Mouse (Mus musculus) kidney, postnatal 14 days (tissue): ENCODE measurements around the gene Picalm.
"Not testable (repeated sequence)": the region's sequence is repeated elsewhere in the genome, so short reads cannot be mapped to it uniquely, and the experiment has no call there.

Source experiments
- DNase-seq: peaks from one replicate; pipeline ENCODE4 v3.0.0; 2022; ENCODE audit warnings: mixed read lengths

Gene Picalm

GRCm38 (mm10) chr7:90218122-90218521 is 88.1 kb downstream of the Picalm start:
- no peak for DNase-seq

- DNase-seq, result no peak
Measured at GRCm38 (mm10) chr7:90221487-90221886, 91.5 kb downstream of the Picalm start.

GRCm38 (mm10) chr7:90228075-90228474 is 98.1 kb downstream of the Picalm start:
- no peak for DNase-seq

- not testable (repeated sequence) for DNase-seq
Measured at GRCm38 (mm10) chr7:90228884-90229283, 98.9 kb downstream of the Picalm start.

GRCm38 (mm10) chr7:90231431-90231830 is 101.4 kb downstream of the Picalm start:
- no peak for DNase-seq

GRCm38 (mm10) chr7:90233921-90234320 is 103.9 kb downstream of the Picalm start:
- DNase-seq, result no peak

- DNase-seq, result no peak
Measured at GRCm38 (mm10) chr7:90236289-90236905, 106.4 kb downstream of the Picalm start.

GRCm38 (mm10) chr7:90243151-90243550 is 113.1 kb downstream of the Picalm start:
- DNase-seq, result no peak

GRCm38 (mm10) chr7:90243643-90244042 is 113.6 kb downstream of the Picalm start:
- DNase-seq, result no peak

GRCm38 (mm10) chr7:90252946-90253345 is 122.9 kb downstream of the Picalm start:
- DNase-seq, result no peak

- no peak for DNase-seq
Measured at GRCm38 (mm10) chr7:90258701-90259100, 128.7 kb downstream of the Picalm start.

GRCm38 (mm10) chr7:90259899-90260298 is 129.9 kb downstream of the Picalm start:
- DNase-seq, result no peak

- DNase-seq, result no peak
Measured at GRCm38 (mm10) chr7:90261902-90262599, 132.0 kb downstream of the Picalm start.
